Mouse (Mus musculus) CD4-positive helper T cell, adult 2 months (primary cell): Measurements from ENCODE around the gene Kctd20.

Source experiments
- DNase-seq: peaks from one replicate; pipeline ENCODE4 v3.0.0-alpha.2; 2012; ENCODE audit warnings: low read depth, missing footprints, low spot score

The Kctd20 gene

DNA sequence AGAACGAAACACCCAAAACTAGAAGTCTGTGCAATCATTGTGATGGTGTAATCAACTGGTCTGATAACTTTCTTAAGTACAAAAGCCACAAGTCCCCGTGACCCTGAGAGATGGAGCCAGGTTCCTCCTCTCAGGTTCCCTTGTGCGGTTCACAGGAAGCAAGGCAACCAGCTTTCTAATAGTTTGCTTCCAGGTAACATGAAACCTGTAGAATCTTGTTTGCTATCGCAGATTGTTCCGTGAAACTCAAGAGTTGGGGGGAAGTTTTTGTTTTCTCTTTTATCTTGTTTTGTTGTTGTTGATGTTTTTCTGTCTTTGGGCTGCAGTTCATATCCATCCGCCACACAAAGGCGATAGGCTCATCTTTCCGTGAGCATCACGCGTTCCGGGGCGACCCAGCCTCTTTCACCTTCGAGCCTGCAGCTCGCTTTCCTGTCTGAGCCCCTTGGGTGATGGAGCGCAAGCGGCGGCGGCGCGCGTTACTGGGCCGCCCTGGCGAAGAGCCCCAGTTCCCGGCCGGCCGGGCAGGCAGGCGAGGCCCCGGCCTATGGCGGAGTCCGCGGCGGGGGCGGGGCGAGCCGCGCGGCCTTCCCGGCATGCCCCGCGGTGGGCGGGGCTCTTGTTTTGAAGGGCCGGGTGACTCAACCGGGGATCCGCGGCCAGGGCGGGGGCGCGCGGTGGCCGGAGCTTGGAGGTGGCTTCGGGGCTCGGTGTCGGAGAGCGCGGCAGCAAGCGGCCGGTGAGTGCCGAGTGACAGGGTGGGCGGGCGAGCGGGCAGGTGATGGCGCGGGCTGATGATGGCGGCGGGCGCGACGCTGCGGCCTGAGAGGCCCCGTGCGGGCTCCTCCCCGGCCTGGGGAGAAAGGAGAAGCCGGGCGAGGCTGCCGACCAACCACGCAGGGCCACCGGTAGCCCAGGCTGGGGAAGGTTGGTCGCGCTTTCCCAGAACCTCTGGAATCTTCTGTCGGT lies at the start of gene Kctd20:
Gene Kctd20, plus strand, starts transcription at position 120 of the 969 bp plus-strand sequence.
- peak; percentile 95 for DNase-seq

DNA sequence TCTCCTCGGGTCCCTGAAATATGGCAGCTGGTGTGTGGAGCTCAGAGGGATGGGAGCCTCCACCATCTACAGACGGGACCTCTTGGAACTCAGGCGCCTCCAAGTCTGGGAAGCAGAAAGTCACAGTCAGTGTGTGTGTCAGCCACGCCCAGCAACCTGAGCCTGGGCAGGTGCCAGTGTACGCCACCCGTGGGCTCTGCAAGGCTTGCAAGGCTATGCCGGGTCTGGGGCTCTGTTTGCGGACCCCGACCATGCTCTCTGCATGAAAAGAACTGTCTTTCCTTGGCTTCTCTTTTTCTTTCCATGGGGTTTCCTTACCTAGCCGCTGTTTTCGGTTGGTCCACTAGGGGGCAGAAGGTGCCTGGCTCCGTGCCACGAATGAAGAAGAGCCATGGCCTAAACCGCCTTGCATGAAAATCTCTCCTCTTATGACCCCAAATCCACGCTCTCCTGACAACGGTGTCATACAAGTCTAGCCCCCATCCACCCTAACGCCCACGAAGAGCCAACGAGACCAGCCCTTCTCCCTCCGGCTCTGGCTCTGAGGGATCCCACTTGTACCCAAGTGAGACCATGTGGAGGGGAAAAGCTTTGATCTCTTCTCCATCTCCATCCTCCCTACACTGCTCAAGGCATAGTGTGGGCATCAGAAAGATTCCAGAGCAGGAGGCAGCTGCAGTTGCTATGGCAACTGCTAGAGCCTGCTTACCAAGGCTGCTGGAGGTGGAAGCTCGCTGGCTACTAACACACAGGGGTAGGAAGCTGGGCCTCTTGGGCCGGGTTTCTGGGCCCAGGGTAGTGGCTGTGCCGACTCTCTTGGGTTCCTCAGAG lies 47.0 kb upstream of the Kctd20 start:
- DNase-seq = peak; percentile 66

DNA sequence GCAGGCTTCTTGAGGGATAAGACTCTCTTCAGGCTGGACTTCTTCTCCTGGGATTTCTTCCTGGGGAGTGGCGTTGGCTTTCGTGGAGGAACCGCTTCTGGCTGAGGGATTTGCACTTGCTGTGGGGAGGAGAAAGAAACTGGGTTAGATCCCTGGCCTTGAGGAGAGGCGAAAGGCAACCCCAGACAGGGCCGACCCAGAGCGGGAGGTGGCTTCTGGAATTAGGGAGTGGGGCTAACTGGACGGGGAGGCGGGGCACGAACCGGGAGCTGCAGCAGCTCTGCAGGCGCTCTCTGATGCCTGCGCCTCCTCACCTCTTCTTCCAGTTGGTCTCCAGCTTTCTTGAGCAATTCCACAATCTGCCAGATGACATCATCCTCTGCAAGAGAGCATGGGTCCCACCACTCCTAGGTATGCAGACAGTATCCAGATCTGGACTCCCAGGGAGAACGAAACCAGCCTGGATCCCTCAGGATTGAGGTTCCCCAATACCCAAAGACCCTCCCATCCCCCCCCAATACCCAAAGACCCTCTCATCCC lies 46.3 kb upstream of the Kctd20 start:
- no peak for DNase-seq

DNA sequence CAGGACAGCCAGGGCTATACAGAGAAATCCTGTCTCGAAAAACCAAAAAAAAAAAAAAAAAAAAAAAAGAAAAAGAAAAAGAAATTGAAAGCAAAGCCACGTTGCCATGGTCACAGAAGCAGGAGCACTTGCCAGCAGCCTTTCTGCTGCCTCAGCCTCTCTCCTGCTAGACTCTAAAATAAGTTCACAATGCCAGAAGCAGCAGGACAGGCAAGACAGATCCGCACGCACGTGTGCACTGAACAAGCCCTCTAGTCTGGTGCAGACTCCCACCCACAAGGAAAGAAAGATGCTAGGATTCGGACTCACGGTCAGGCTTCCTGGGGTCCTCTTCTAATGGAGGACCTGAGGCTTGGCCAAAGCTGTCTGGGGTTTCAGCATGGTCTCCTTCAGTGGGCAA lies 43.8 kb upstream of the Kctd20 start:
- DNase-seq = peak; percentile 54

DNA sequence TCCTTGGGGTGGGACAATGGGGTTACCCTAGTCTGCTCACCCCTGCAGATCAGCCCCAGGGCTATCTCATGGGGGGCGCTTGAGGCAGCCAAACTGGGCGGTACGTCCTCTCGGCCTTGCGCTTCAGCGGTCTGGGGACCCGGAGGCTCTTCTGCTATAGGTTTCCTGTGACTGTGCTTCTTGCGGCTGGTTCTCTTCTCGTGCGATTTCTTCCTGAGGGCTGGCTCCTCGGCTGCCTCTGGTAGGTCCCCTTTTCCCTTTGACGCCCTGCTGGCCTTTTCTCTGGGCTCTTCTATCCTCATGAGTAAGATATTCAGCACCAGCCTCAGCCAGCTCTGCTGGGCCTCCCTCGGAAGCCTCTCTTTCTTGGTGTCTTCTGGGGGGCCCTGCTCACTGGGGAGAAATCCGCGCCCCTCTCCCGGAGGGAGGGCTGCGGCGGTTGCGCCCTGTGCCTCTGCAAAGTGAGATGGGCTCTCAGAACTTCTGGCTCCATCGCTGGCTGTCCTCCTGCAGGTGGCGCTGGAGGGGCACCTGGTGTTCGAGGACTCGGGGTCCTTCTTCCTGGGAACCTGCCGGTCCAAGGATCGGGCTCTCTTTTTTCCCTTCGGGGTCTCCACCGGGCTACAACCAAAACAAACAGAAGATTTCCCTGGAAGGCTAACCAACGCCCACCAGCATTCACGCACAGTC lies 42.4 kb upstream of the Kctd20 start:
- peak; percentile 50 for DNase-seq

DNA sequence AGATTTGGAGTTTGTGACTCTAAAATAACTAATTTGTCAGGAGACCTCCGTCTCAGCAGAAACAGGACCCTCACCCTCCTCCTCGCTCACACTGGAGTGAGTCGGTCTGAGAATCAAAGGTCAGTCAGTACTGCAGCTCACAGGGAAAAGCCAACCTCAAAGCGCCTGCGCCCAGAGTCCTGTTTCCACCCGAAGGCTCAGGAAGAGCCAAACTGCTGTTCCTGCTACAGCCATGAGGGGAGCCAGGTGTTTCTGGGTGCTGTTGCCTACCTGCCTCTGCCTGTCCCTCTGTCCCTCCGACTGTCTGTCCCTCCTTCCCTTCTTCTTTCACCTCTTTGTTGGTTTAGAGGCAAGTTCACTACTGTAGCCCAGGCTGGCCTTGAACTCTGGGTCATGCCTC lies 41.6 kb upstream of the Kctd20 start:
- no peak for DNase-seq

DNA sequence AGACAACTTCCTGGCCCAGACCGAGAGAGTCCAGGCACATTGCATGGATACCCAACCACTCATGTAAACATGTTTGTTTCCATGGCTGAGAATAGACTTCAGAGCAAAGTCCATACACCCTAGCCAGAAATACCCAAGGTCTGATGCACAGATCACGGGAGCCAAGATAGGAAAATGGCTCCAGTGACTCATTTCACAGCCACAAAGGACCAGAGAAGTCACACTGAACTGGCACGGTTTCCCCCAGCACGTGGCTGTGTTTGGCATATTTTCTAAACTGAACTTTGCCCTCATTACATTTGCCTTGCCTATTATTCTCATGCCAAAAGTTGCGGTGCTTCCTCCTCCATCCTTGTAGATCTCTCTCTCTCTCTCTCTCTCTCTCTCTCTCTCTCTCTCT lies 38.5 kb upstream of the Kctd20 start:
- no peak for DNase-seq

DNA sequence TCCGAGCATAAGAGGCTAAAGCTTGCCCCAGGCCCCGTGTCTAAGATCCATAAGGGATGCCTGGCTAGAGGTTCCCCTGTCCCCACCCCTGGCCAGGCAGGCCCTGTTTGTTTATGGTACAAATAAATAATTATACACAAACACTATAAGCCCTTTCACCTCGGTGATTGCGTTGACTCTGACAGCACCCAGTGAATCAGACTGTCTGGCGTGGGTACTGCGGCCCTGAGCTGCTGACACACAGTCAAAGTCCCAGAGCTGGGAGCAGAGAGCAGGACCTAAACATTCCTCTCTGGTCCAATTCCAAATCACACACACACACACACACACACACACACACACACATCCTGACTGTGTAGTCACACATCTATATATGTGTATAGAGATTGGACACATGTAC lies 37.8 kb upstream of the Kctd20 start:
- no peak for DNase-seq

DNA sequence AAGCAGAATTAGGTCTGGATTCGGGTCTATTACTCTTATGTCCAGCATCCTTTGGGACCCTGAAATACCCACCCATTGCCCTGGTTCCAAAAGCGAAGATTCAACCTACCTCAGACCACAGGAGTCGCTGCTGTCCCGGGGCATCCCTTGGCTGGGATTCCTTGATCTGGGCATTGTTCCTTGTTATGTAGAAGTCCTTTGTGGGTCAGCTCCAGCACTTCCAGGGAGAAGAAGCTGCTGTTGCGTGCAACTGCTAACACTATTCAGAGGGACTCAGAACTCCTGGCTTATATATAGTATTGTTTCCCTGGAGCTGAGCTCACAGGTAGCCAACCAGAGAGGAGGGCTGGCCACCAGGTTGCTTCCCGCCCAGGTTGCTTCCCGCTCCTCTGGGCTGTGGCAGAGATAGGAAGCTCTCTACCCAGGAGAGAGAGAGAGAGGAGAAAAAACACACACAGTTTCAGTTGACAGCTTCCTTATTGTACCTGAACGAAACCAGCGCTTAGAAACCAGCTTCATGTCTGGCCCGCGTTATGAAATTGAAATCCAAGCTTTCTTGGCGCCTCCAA lies 36.6 kb upstream of the Kctd20 start, which contains the start of gene 4930539E08Rik:
Gene 4930539E08Rik, minus strand, starts transcription at position 265 of the 569 bp plus-strand sequence.
- no peak for DNase-seq

DNA sequence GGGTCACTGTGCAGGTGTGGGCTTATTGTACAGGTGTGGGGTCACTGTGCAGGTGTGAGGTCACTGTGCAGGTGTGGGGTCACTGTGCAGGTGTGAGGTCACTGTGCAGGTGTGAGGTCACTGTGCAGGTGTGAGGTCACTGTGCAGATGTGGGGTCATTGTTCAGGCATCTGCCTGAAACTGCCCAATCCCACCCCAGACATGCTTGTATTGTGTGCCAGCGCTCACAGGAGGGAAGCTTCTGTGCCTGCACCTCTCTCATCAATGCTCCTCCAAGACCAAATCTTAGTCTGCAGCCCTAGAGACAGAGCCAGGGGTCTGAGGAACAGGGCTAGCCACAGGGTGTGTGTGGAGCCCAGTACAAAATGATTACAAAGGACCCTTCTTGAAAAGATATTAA lies 35.2 kb upstream of the Kctd20 start:
- no peak for DNase-seq

DNA sequence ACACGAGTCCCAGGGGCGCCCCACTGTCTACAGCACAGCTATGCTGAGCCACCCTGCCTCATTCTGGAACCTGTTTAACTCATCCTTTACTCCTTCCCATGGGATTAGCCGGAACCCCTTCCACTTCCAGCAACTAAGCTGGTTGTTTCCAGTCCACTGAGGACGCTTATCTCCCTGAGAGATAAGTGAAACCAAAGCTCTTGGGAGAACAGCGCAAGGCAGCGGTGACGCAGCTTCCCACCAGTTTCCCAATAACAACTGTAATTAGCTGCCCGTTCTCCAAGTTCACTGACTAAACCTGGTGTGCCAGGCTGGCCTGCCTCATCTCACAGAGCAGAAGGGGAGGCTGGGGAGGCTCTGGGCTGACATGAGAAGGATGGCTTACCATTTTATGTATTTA lies 30.7 kb upstream of the Kctd20 start:
- no peak for DNase-seq

DNA sequence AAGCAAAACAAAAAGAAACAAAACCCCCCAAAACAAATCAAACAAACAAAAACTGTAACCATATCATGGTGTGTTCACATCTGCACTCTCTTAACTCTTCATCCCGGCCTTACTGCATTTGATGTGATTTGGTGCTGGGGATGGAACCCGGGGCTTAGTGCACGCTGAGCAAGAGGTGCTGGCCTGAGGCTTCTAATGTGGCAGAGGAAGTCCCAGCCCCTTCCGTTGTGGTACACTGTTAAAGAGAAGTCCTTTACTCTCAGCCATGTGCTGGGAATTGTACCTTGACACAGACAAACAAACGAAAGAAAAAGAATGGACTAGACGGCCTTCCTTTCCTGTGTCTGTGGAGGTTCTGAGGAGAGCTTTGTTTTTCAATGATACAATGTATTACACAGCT lies 29.7 kb upstream of the Kctd20 start:
- DNase-seq = no peak

DNA sequence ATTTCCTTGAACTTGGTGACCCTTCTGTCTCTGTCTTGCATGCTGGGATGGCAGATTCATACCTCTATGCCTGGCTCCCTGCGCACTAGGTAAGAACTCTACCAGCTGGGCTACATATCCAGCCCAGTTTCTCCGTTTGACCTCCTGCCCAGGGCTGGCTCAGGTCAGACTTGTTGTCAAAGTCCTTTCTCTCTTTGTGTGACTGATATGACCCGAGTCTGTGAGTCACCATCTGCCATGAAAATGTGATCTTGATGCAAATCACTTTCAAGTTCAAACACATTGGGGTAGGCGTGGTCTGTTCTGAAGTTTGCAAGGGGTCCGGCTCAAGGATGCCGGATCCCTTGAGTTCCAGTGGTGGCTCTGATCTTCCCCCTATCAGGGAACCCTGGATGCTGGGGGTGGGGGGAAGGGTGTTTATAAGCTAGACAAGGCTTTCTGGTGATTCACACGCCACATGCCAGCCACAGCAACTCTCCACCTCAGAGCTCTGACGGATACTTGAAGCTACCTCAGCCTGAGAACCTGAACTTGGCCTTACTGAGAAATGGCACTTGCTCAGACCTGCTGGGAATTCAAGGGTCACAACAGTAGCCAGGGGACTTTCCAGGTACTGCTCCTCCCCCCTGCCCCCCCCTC lies 26.7 kb upstream of the Kctd20 start:
- DNase-seq = no peak

DNA sequence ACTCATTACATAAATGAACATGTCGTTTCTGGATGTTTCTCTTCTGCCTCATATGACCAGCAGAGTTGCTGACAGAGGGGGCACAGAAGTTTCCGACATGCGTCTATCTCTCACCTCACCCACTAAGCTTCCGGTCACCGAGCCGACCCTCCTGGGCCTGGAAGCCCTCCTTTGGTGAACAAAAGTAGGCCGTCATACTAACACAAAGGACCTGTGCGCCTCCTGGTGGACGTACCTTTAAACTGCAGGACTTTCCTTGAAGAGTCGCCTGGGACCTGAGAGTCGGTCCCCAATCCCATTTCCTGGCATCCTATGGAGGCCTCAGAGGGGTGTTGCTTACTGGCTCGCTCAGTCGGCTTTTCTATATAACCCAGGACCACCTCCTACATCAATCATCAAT lies 25.4 kb upstream of the Kctd20 start:
- peak; percentile 68 for DNase-seq

DNA sequence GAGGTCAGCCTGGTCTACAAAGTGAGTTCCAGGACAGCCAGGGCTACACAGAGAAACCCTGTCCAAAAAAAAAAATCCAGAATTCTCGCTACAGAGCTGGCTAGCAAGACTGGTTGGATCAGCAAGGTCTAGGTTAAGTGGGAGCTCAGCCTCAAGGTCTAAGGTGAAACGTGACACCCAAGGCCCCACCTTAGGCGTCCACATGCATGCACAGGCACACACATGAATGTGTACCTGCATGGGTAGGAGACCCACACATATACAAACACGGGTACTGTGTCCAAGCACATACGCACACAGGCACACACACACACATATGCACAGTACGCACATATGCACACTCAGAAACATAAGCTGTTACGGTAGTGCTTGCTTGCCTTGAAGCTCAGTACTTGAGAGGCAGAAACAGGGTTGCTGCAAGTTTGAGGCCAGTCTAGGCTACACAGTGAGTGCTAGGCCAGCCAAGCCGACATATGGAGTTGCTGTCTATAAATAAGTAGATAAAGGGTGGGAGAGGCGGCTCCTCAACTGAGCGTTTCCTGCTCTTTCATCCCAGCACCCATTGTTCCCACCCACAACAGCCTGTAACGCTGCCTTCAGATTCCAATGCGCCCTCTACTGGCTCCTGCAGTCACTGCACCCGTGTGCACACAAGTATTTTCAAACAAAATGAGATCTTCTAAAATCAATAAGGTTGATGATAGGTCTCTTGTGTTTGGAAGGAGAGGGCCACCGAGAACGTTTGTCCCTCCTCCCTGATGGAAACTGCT lies 24.7 kb upstream of the Kctd20 start:
- peak; percentile 72 for DNase-seq

DNA sequence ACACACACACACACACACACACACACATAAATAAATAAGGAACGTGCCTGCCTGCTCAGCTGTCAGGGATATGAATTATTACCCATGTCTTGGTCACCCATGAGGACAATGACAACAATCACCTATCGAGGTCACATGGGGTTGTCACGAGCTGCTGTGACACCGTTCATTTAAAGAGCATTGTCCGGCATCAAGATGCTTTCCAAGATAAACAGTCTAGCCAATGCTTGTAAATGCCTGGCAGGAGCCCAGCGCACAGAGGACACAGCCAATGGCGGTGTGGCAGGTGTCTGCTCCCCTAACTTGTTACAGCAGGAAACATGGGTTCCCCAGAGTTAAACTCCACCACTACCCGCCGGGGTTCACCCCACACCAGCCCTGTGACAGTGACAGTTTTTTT lies 23.7 kb upstream of the Kctd20 start:
- no peak for DNase-seq

DNA sequence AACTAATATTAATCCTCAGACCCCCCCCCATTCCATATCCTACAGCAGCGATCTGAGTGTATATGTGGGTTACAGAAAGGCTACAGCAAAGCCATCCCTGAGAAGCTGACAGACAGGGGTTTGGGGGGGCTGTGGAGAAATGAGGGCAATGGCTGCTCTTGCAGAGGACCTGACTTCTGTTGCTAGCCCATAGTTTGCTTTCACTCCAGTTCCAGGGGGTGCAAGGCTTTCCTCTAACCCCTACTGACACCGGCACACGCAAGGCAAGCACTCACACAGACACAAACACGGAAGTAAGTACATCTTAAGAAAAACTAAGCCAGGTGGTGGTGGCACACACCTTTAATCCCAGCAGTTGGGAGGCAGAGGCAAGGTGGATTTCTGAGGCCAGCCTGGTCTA lies 22.4 kb upstream of the Kctd20 start:
- DNase-seq = no peak

DNA sequence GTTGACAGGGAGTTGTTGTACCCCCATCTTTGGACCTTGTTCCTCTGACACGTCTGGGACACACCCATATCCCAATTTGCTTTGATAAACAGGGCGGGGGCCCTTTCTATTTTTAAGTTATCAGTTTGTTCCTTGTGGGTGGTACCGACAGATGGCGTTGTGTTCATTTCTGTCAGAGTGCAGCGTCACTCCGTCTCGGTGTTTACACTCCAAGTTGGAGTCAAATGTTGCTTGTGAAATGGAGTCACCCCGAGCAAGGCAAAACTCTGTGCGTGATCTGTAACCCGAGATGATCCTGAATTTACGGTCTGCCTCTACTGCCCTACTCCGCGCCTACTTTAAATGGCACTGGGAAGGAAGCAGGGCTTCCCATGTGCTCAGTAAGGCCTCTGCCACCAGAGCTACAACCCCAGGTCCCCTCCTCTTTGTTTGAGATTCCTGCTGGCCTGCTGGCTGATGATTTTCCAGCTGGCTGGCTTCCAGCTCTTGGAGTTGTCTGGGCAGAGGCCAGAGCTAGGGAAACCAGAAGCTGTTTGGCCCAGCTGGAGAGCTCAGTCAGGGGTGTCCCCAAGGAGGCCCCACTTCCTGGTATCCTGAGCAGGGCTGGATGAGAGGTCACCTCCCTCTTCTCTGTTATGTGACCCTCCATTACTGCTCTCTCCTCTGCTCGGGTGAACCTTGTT lies 21.2 kb upstream of the Kctd20 start:
- no peak for DNase-seq

DNA sequence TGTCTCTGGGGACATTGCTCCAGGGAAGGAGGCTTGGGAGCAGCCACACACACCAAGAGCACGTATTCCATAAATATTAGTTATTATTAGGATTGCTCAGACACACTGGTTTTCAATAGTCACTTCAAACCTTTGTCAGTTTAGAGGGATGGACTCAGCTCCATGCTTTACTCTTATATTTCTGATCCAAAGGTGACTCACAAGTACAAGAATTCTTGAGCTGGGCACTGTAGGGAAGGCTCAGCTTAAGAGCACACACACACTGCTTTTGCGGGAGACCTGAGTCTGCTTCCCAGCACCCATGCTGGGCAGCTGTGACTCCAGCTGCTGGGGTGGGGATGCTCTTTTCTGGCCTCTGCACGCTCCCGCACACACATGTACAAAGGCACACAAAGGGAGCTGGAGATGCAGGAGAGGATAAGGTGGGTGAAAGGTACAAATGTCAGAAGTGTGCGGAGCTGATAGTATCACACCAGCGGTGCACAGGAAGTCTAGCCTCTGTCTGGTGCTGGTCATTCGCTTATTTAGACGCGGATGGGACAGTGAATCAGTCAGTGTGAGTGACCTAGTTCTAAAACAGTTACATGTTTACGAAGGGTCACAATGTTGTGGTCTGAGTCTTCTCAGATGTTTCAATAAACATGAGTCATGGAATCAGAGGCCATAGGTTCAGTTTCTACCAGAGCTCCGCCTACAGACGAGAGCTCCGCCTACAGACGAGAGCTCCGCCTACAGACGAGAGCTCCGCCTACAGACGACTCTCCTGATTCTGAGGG lies 20.1 kb upstream of the Kctd20 start:
- DNase-seq = no peak
